Mouse (Mus musculus) stomach, embryonic 15.5 days (tissue): ENCODE data around the gene Cep152. TPM values are rescaled to one million over a fixed set of nuclear protein-coding genes. Genes with fewer than 3 reads are reported as not detected.

Source experiments
- ATAC-seq: fragments of 200-750 bp; cut with Nextera tagmentation; 2 replicates; pipeline ENCODE4 v1.8.0; 2017; ENCODE audit warnings: low read depth, moderate number of reproducible peaks, moderate TSS enrichment; ENCODE audit not compliant: insufficient read depth, low FRiP score
- H3K27ac ChIP-seq: fragments of 300-500 bp; sonication (generic); 2 replicates; pipeline ENCODE4 v1.5.1; 2015; ENCODE audit warnings: mild to moderate bottlenecking, inconsistent platforms
- H3K27me3 ChIP-seq: fragments of 300-500 bp; sonication (generic); replicated peaks from 2 replicates; pipeline ENCODE4 v1.6.1; 2015; ENCODE audit warnings: inconsistent platforms
- H3K36me3 ChIP-seq: fragments of 300-500 bp; sonication (generic); 2 replicates; pipeline ENCODE4 v1.6.1; 2015; ENCODE audit warnings: inconsistent platforms
- H3K4me1 ChIP-seq: fragments of 300-500 bp; sonication (generic); 2 replicates; pipeline ENCODE4 v1.6.1; 2015; ENCODE audit warnings: inconsistent platforms
- H3K4me2 ChIP-seq: fragments of 300-500 bp; sonication (generic); 2 replicates; pipeline ENCODE4 v1.6.1; 2015; ENCODE audit warnings: mild to moderate bottlenecking, inconsistent platforms
- H3K4me3 ChIP-seq: fragments of 300-500 bp; sonication (generic); replicated peaks from 2 replicates; pipeline ENCODE4 v1.5.1; 2015; ENCODE audit warnings: inconsistent platforms
- H3K9ac ChIP-seq: fragments of 300-500 bp; sonication (generic); 2 replicates; pipeline ENCODE4 v1.6.1; 2015; ENCODE audit warnings: inconsistent platforms
- H3K9me3 ChIP-seq: fragments of 300-500 bp; sonication (generic); 2 replicates; pipeline ENCODE4 v1.6.1; 2016; ENCODE audit warnings: inconsistent platforms
- WGBS: fragments of 180-500 bp; shearing (Covaris S2); methylation state at CpG from one replicate; pipeline ENCODE4 v1.1.7; 2015; 5-methylcytosine and 5-hydroxymethylcytosine counted together
- polyA plus RNA-seq: library from polyadenylated mRNA; unstranded; fragments of >200 nt; fragmentation: Nextera tagmentation; extraction: Ambion mirVana; gene quantifications from 2 replicates; pipeline ENCODE4 v1.2.1, GENCODE M21; 2015

Cep152 gene
- polyA plus RNA-seq, 1 experiment from 2014 or later = 5.2 TPM

- no peak for ATAC-seq
- Histone ChIP-seq H3K27me3 (no peaks in the 10 kb centered on the region), H3K9me3 (no peaks in the 10 kb centered on the region), H3K4me2 (no peak overlapping the region), H3K9ac (no peak overlapping the region), H3K4me1 (no peaks in the 10 kb centered on the region), H3K4me3 (no peak overlapping the region), H3K36me3 (peaks cover 30% of the 10 kb centered on the region), H3K27ac (no peak overlapping the region)
- WGBS = 87% methylated on average over 12 of the region's 12 CpGs
Measured at GRCm38 (mm10) chr2:125589287-125589686, 35.6 kb downstream of the Cep152 start.

- Histone ChIP-seq H3K4me2 (no peak overlapping the region), H3K36me3 (0 out of 2 replicates have a peak, but pooled peaks cover 10% of the 10 kb centered on the region), H3K27me3 (no peaks in the 10 kb centered on the region), H3K27ac (no peak overlapping the region), H3K9ac (no peak overlapping the region), H3K9me3 (no peaks in the 10 kb centered on the region), H3K4me1 (no peaks in the 10 kb centered on the region), H3K4me3 (no peak overlapping the region)
- ATAC-seq = no peak
- 64% methylated on average over 5 of the region's 5 CpGs for WGBS
Measured at GRCm38 (mm10) chr2:125581081-125581480, 43.8 kb downstream of the Cep152 start.

GRCm38 (mm10) chr2:125577670-125578069 is 47.2 kb downstream of the Cep152 start:
- ATAC-seq = no peak
- WGBS = 74% methylated on average over 4 of the region's 4 CpGs
- H3K36me3 ChIP-seq = peaks cover 12% of the 10 kb centered on the region; the same call in 1 of the 2 replicates
- H3K27ac ChIP-seq = no peak overlapping the region
- no peaks in the 10 kb centered on the region for H3K9me3 ChIP-seq
- H3K9ac ChIP-seq = no peak overlapping the region
- no peak overlapping the region for H3K4me2 ChIP-seq
- H3K27me3 ChIP-seq = no peaks in the 10 kb centered on the region
- no peaks in the 10 kb centered on the region for H3K4me1 ChIP-seq
- H3K4me3 ChIP-seq = no peak overlapping the region

GRCm38 (mm10) chr2:125576498-125576897 is 48.4 kb downstream of the Cep152 start:
- Histone ChIP-seq H3K27ac (no peak overlapping the region), H3K9me3 (no peaks in the 10 kb centered on the region), H3K4me3 (no peak overlapping the region), H3K36me3 (peaks cover 14% of the 10 kb centered on the region; the same call in 1 of the 2 replicates), H3K4me1 (no peaks in the 10 kb centered on the region), H3K9ac (no peak overlapping the region), H3K4me2 (no peak overlapping the region), H3K27me3 (no peaks in the 10 kb centered on the region)
- no peak for ATAC-seq
- WGBS = 90% methylated on average over 8 of the region's 8 CpGs

DNA sequence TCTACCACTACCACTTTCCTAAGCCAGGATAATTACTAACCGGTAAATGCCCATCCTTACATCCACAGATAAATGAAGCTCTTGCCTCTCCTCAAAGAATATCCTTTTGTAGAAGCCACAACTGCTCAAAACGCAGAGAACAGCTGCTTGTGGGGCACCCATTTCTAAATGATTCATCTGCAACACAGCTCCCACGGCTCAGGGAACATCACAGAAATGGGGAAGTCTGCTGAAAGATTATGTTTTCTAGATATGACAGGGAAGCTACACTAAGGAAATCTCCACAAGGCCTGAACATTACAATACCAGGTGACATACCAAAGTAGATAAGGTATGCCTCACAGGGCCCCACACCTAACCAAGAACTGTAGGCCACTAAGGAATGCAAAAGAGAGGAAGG is 49.1 kb downstream of the Cep152 start:
- 85% methylated on average over 3 of the region's 3 CpGs for WGBS
- Histone ChIP-seq H3K27ac (no peak overlapping the region), H3K9ac (no peak overlapping the region), H3K9me3 (no peaks in the 10 kb centered on the region), H3K4me3 (no peak overlapping the region), H3K4me1 (no peaks in the 10 kb centered on the region), H3K27me3 (no peaks in the 10 kb centered on the region), H3K4me2 (no peak overlapping the region), H3K36me3 (peaks cover 17% of the 10 kb centered on the region)
- no peak for ATAC-seq

DNA sequence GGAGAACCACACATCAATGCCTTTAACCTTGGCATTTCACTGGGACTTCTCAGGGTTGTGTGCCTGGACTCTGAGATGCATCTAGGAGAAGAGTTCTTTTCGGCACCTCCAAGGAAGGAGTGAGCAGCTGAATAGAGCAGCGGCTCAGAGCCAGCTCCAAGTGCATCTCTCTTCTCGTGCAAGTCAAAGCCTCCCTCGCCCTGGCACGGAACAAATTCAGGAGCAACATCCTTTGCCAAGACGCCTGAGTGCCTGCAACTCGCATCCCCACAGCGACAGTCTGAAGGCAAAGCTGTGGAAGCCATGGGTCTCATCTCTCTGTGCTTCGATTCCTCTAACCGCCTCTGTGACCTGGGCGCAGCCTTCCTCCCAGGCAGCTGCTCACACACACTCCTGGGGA is 61.0 kb downstream of the Cep152 start:
- no peak overlapping the region for H3K9ac ChIP-seq
- no peak overlapping the region for H3K4me2 ChIP-seq
- no peak overlapping the region for H3K27ac ChIP-seq
- H3K4me1 ChIP-seq = peaks cover 5% of the 10 kb centered on the region; the same call in 1 of the 2 replicates
- H3K4me3 ChIP-seq = no peak overlapping the region
- H3K9me3 ChIP-seq = no peaks in the 10 kb centered on the region
- ATAC-seq = no peak
- WGBS = 89% methylated on average over 11 of the region's 11 CpGs
- H3K27me3 ChIP-seq = no peaks in the 10 kb centered on the region
- H3K36me3 ChIP-seq = 0 out of 2 replicates have a peak, but pooled peaks cover 17% of the 10 kb centered on the region

DNA sequence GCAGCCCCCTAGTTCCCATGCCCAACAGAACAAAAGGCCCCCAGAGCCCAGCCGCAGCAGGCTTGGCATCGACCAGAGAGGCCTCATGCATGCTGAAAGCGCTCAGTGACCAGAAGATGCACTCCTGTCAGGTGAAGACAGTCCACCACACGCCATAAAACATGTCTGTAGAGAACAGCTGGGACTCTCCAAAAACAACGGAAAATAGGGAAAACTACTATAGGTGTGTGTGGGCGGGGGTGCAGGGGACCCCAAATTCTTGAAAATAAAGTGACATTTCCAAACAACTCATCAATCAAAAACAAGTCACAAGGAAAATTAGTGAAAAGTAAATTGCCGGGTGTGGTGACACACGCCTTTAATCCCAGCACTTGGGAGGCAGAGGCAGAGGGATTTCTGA is 62.5 kb downstream of the Cep152 start:
- H3K4me2 ChIP-seq = no peak overlapping the region
- H3K9ac ChIP-seq = no peak overlapping the region
- 91% methylated on average over 8 of the region's 8 CpGs for WGBS
- no peaks in the 10 kb centered on the region for H3K27me3 ChIP-seq
- H3K4me3 ChIP-seq = no peak overlapping the region
- no peak for ATAC-seq
- H3K9me3 ChIP-seq = no peaks in the 10 kb centered on the region
- H3K36me3 ChIP-seq = 0 out of 2 replicates have a peak, but pooled peaks cover 10% of the 10 kb centered on the region
- peaks cover 5% of the 10 kb centered on the region; the same call in 1 of the 2 replicates for H3K4me1 ChIP-seq
- no peak overlapping the region for H3K27ac ChIP-seq

GRCm38 (mm10) chr2:125560037-125560436 is 64.9 kb downstream of the Cep152 start:
- 90% methylated on average over 6 of the region's 6 CpGs for WGBS
- no peaks in the 10 kb centered on the region for H3K9me3 ChIP-seq
- H3K9ac ChIP-seq = no peak overlapping the region
- no peaks in the 10 kb centered on the region for H3K36me3 ChIP-seq
- H3K4me2 ChIP-seq = no peak overlapping the region
- no peak for ATAC-seq
- H3K4me1 ChIP-seq = peaks cover 5% of the 10 kb centered on the region; the same call in 1 of the 2 replicates
- no peaks in the 10 kb centered on the region for H3K27me3 ChIP-seq
- no peak overlapping the region for H3K27ac ChIP-seq
- no peak overlapping the region for H3K4me3 ChIP-seq

GRCm38 (mm10) chr2:125558634-125559589 is 66.0 kb downstream of the Cep152 start:
- H3K9me3 ChIP-seq = no peaks in the 10 kb centered on the region
- H3K36me3 ChIP-seq = no peaks in the 10 kb centered on the region
- no peak overlapping the region for H3K4me3 ChIP-seq
- no peak overlapping the region for H3K4me2 ChIP-seq
- no peak for ATAC-seq
- WGBS = 76% methylated on average over 19 of the region's 19 CpGs
- no peak overlapping the region for H3K9ac ChIP-seq
- H3K4me1 ChIP-seq = peaks cover 5% of the 10 kb centered on the region; the same call in 1 of the 2 replicates
- H3K27ac ChIP-seq = 0 out of 2 replicates have a peak overlapping the region, but pooled peaks have one; percentile 40
- no peaks in the 10 kb centered on the region for H3K27me3 ChIP-seq

DNA sequence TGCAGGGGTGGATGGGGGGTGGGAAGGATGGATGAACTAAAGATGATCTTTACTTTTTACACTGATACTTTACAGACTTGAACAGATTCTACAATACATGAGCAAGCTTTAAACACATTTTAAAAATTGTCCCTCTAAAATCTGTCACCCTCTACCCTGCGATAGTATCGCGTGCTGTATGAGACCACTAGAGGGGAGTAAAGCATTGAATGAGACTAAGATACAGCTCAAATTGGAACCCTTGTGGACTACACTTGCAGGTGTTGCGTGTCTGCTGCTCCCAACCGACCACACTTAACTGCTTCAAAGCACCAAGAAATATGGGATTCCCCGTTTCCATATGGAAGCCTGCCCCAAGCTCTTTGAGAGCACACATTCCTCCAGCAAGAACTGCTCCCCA is 69.1 kb downstream of the Cep152 start:
- H3K36me3 ChIP-seq = no peaks in the 10 kb centered on the region
- H3K9me3 ChIP-seq = no peaks in the 10 kb centered on the region
- no peak overlapping the region for H3K9ac ChIP-seq
- peaks cover 5% of the 10 kb centered on the region; the same call in 1 of the 2 replicates for H3K4me1 ChIP-seq
- WGBS = 77% methylated on average over 6 of the region's 6 CpGs
- H3K27ac ChIP-seq = no peak overlapping the region
- H3K4me2 ChIP-seq = no peak overlapping the region
- no peaks in the 10 kb centered on the region for H3K27me3 ChIP-seq
- ATAC-seq = no peak
- H3K4me3 ChIP-seq = no peak overlapping the region

- no peak for ATAC-seq
- Histone ChIP-seq H3K9me3 (no peaks in the 10 kb centered on the region), H3K36me3 (no peaks in the 10 kb centered on the region), H3K4me3 (no peak overlapping the region), H3K9ac (no peak overlapping the region), H3K4me2 (no peak overlapping the region), H3K27me3 (no peaks in the 10 kb centered on the region), H3K4me1 (no peaks in the 10 kb centered on the region), H3K27ac (no peak overlapping the region)
- WGBS = 54% methylated on average over 1 of the region's 1 CpGs
Measured at GRCm38 (mm10) chr2:125548806-125549578, 75.9 kb downstream of the Cep152 start.

DNA sequence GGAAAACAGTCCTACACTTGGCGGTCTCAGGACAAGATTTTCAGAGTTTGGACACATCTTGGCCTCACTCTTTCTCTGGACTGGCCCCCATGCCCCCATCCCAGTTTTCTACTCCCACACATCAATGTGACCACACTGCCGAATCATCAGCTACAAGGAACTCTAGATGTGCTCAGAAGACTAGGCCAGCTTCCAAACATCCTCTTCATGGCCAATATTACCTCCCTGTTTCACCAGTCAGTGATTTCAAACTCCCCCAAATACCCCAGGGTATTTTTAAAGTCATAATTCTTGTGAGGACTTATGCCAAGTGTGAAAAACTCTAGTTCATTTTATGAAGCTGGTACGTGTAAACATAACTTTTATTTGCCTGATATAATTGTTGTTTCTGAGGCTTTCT is 79.9 kb downstream of the Cep152 start:
- Histone ChIP-seq H3K27me3 (no peaks in the 10 kb centered on the region), H3K9me3 (no peaks in the 10 kb centered on the region), H3K9ac (no peak overlapping the region), H3K27ac (no peak overlapping the region), H3K4me2 (no peak overlapping the region), H3K4me1 (no peaks in the 10 kb centered on the region), H3K36me3 (no peaks in the 10 kb centered on the region), H3K4me3 (no peak overlapping the region)
- ATAC-seq = no peak
- WGBS = 87% methylated on average over 3 of the region's 3 CpGs
